Mouse (Mus musculus) lung, adult 2 months (tissue): ENCODE measurements around the gene Lrrc23.

Source experiments
- CTCF ChIP-seq: fragments of 200-500 bp; IDR thresholded peaks from 2 replicates; pipeline ENCODE4 v1.5.1; 2011; ENCODE audit warnings: mild to moderate bottlenecking, low read length, control low read depth; ENCODE audit not compliant: insufficient read depth
- POLR2A ChIP-seq: fragments of 200-500 bp; IDR thresholded peaks from 2 replicates; pipeline ENCODE4 v1.6.1; 2011; ENCODE audit warnings: low read depth, mild to moderate bottlenecking, control low read depth, low read length, borderline replicate concordance; ENCODE audit errors: extremely low read depth

GRCm38 (mm10) chr6:124753861-124754260 lies 25.7 kb downstream of the Lrrc23 start:
- no peak for TF ChIP-seq POLR2A
- TF ChIP-seq CTCF, result no peak
